Mouse (Mus musculus): ENCODE data around the gene Ube2q2. TPM values are rescaled to one million over a fixed set of nuclear protein-coding genes. Genes with fewer than 3 reads are reported as not detected.
A peak's percentile ranks its signal among the peaks of the same experiment; 100 is the strongest.
"Not testable (repeated sequence)": the region's sequence is repeated elsewhere in the genome, so short reads cannot be mapped to it uniquely, and the experiment has no call there.

Ube2q2 gene
- 37.3 and 37.8 TPM in 2 replicates for polyA plus RNA-seq (2016; fragmentation: Nextera tagmentation; extraction: Ambion mirVana)

DNA sequence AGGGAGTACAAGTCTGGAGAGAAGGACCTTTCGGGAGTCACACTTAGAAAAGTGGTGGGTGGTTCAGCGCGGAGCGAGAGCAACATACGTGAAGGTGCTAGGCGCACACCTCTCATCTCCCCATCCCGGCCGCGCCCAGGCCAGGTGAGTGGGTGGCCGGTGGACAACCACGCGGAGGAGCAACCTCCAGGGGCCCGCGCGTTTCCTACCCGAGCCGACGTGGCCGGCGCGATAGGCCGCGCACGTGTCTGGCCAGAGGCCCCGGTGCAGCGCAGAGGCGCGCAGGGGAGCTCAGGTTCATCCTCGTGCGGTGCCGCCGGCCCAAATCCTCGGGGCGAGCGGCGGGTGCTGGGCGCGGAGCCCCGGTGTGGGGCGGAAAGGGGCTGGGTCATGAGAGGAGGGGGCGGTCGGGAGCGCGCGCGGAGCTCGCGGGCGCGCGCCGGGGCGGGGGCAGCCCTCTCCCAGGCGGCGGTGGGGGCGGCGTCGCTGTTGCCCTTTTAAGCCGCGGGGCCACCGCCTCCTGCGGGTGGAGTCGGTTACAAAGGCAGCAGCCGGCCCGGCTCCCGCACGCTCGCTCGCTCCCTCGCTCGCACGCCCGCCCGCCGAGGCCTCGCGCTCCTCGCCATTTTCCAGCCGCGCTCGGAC is at the start of gene Ube2q2:
Ube2q2 (plus strand) TSS at position 1 of the 645 bp plus-strand sequence.
- Histone ChIP-seq H3K4me3 (peak within 1 kb of the TSS; percentile 86), H3K4me2 (peak within 1 kb of the TSS; percentile 83), H3K36me3 (no peaks in the 10 kb centered on the region; the same call in 1 of the 2 replicates), H3K27me3 (replicated peaks) (no peaks in the 10 kb centered on the region), H3K4me1 (replicated peaks) (peaks cover 20% of the 10 kb centered on the region), H3K9ac (peak within 1 kb of the TSS; percentile 91), H3K27ac (ENCODE audit: poor library complexity, severe bottlenecking) (peak within 1 kb of the TSS; percentile 80), H3K9me3 (replicated peaks) (no peaks in the 10 kb centered on the region)
- WGBS, result under 1% methylated on average over 71 of the region's 81 CpGs
- peak; percentile 87 for ATAC-seq (ENCODE audit: insufficient number of reproducible peaks, low FRiP score)

DNA sequence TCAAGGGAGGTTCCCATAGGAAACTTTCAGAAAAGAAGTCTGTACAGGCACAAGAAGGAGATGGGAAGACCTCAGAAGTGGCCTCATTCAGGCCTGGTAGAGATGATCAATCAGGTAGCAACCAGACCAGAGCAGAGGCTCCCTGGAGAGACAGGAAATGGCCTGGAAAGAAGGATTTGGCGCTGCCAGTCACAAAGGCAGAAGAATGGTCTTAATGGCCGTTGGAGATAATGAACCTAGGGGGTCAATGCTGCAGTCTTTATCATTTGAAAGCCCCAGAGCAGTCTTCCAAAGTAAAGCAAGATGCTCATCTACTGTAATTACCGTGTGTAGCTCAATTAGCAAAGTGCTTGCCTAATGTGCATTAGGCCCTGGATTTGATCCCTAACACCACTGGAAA is 47.5 kb upstream of the Ube2q2 start:
- H3K9me3 ChIP-seq (replicated peaks), result no peaks in the 10 kb centered on the region
- no peak overlapping the region for H3K4me3 ChIP-seq
- 0 out of 2 replicates have a peak, but pooled peaks cover 3% of the 10 kb centered on the region for H3K4me1 ChIP-seq (replicated peaks)
- no peak overlapping the region for H3K9ac ChIP-seq
- no peak overlapping the region for H3K27ac ChIP-seq (ENCODE audit: poor library complexity, severe bottlenecking)
- 31% methylated on average over 3 of the region's 3 CpGs for WGBS
- H3K36me3 ChIP-seq, result no peaks in the 10 kb centered on the region
- ATAC-seq (ENCODE audit: insufficient number of reproducible peaks, low FRiP score), result no peak
- no peaks in the 10 kb centered on the region for H3K27me3 ChIP-seq (replicated peaks)
- H3K4me2 ChIP-seq, result no peak overlapping the region

DNA sequence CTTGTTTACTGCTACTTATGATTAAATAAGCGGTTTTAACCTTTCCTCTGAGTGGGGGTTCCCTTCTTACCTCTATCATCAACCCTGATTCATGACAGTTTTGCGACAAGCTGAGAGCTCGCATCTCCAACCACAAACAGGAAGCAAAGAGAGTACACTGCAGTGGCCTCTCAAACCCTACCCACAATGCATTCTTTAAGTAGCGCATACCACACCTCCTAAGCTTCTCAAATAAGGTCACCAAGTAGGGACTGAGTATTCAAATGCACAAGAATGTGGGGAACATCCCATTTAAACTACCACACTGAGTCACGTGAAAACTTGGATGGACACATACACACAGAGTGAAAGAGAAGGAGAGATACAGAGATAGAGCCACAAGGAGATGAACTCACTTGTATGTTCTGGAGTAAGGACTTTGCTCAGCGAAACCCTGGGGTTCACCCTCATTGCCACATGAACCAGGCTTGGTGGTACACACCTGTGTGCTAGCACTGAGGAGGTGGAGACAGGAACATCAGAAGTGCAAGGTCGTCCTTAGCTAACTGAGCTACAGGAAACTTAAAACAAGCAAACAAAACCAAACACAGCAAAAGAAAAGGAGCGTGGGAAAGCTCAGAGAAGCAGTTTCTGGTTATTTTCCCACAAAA is 46.3 kb upstream of the Ube2q2 start:
- 80% methylated on average over 8 of the region's 8 CpGs for WGBS
- Histone ChIP-seq H3K4me3 (no peak overlapping the region), H3K4me2 (no peak overlapping the region), H3K9ac (no peak overlapping the region), H3K36me3 (no peaks in the 10 kb centered on the region), H3K27me3 (replicated peaks) (no peaks in the 10 kb centered on the region), H3K9me3 (replicated peaks) (no peaks in the 10 kb centered on the region), H3K27ac (ENCODE audit: poor library complexity, severe bottlenecking) (no peak overlapping the region), H3K4me1 (replicated peaks) (no peaks in the 10 kb centered on the region)
- ATAC-seq (ENCODE audit: insufficient number of reproducible peaks, low FRiP score), result no peak

DNA sequence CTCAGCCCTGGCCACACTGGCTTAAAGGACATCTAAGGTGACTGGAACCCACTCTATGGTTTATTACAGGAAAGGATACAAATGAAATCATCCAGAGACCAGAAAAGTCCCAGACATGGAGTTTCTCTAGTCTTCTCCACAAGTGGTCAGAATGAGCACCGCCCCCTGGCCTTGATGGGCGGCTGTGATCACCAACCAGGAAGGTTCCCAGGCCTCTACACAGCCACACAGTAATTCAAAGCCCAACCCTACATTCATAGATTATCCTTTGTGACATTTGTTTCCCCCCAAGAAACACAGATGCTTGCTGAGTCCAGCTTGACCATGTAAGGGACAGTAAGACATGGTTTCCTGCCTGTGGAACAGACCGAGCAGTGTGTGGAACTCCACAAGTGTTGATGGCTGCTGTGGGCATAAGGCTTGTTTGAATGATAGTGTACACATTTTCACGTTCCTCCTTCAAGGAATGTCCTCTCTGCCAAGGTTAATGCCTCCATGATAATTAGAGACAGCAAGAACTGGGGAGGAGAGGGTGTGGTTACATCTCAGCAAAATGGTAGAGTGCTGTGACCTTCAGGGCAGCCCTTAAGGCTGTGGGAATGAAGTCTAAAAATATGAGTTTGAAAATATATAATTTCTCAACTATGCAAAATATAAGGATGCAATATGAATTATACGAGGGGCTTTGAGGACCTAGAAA is 45.6 kb upstream of the Ube2q2 start:
- Histone ChIP-seq H3K27me3 (replicated peaks) (no peaks in the 10 kb centered on the region), H3K4me3 (no peak overlapping the region), H3K36me3 (no peaks in the 10 kb centered on the region), H3K4me2 (no peak overlapping the region), H3K4me1 (replicated peaks) (no peaks in the 10 kb centered on the region), H3K27ac (ENCODE audit: poor library complexity, severe bottlenecking) (no peak overlapping the region), H3K9ac (no peak overlapping the region), H3K9me3 (replicated peaks) (no peaks in the 10 kb centered on the region)
- no peak for ATAC-seq (ENCODE audit: insufficient number of reproducible peaks, low FRiP score)
- WGBS, result 87% methylated on average over 5 of the region's 5 CpGs

DNA sequence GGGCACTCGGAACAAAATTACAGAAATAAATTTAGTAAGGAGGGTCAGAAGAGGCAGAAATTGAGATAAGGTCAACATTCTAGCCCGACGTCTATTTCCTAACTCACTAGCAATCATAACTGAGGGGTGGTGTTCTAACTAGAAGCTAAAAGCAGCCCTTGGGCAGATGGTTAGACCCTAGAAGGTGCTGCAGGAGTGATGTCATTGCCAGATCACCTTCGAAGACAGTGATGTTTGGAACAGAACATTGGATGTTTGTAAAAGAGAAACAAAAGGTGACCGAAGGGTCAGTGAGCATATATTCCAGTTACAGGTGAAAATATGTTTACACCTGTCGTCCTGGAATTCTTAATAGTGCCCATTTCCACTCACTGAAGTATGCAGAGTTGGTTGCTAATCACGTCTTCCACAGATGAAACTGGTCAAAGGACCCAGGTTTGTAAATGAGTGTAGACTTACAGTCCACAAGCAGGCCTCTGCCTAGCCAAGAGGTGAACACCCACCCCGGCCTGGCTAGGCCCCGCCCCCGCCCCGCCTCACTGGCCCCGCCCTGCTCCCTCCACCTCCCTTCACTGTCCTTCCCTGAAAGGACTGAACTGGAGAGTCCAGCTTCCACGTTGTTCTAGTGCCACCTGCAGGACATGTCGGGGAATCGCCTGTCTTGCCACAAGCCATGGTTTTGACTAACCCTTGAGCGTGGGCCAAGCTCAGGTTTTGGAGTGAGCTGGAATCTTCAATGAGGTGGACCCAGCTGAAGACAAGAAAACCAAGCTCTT is 38.4 kb upstream of the Ube2q2 start:
- no peaks in the 10 kb centered on the region for H3K9me3 ChIP-seq (replicated peaks)
- H3K4me3 ChIP-seq, result no peak overlapping the region
- H3K27ac ChIP-seq (ENCODE audit: poor library complexity, severe bottlenecking), result no peak overlapping the region
- peak; percentile 82 for ATAC-seq (ENCODE audit: insufficient number of reproducible peaks, low FRiP score)
- WGBS, result 30% methylated on average over 16 of the region's 16 CpGs
- H3K36me3 ChIP-seq, result no peaks in the 10 kb centered on the region
- H3K27me3 ChIP-seq (replicated peaks), result 0 out of 2 replicates have a peak, but pooled peaks cover 3% of the 10 kb centered on the region
- no peak overlapping the region for H3K4me2 ChIP-seq
- H3K4me1 ChIP-seq (replicated peaks), result 0 out of 2 replicates have a peak, but pooled peaks cover 3% of the 10 kb centered on the region
- H3K9ac ChIP-seq, result no peak overlapping the region

DNA sequence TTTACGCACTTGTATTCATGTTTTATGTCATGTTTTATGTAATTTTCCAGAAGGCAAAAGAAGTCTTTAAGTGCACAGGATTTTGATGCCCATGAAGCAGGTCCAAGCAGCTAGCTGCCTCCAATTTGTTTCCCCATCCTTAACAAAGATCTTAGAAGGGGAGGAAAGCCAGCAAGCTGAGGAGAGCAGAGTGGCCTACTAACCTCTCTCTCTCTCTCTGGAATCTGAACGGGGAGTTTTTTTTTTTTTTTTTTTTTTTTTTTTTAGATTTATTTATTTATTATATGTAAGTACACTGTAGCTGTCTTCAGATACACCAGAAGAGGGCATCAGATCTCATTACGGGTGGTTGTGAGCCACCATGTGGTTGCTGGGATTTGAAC is 37.8 kb upstream of the Ube2q2 start:
- H3K4me2 ChIP-seq; H3K9ac ChIP-seq; H3K36me3 ChIP-seq; ATAC-seq (ENCODE audit: insufficient number of reproducible peaks, low FRiP score); H3K4me3 ChIP-seq; H3K4me1 ChIP-seq (replicated peaks); H3K27me3 ChIP-seq (replicated peaks); H3K9me3 ChIP-seq (replicated peaks); H3K27ac ChIP-seq (ENCODE audit: poor library complexity, severe bottlenecking): not testable (repeated sequence)
- 15% methylated on average over 3 of the region's 3 CpGs for WGBS

DNA sequence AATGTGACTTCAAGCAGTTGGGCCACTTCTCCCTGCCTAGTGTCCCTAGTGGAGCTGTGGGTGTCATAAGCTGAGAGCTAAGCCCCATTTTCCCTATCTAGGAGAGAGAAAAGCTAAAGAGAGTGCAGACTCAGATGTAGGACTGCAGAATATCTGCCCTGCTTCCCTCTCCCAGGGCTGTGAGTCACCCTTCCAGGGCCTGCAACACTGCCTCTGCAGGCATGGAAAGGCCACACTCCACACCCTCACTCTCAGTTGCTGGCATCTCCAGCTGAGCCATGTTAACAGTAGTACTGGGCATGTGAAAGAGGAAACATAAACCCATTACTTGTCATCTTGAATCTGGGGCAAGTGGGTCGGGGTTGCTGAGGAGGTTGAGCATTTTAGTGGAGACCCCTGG is 33.9 kb upstream of the Ube2q2 start:
- Histone ChIP-seq H3K27me3 (replicated peaks) (0 out of 2 replicates have a peak, but pooled peaks cover under 1% of the 10 kb centered on the region), H3K4me1 (replicated peaks) (peaks cover 7% of the 10 kb centered on the region; the same call in 1 of the 2 replicates), H3K36me3 (no peaks in the 10 kb centered on the region), H3K27ac (ENCODE audit: poor library complexity, severe bottlenecking) (no peak overlapping the region), H3K4me2 (no peak overlapping the region), H3K4me3 (no peak overlapping the region), H3K9ac (0 out of 2 replicates have a peak overlapping the region, but pooled peaks have one; percentile 32), H3K9me3 (replicated peaks) (no peaks in the 10 kb centered on the region)
- ATAC-seq (ENCODE audit: insufficient number of reproducible peaks, low FRiP score), result no peak
- WGBS, result 88% methylated on average over 1 of the region's 1 CpGs

DNA sequence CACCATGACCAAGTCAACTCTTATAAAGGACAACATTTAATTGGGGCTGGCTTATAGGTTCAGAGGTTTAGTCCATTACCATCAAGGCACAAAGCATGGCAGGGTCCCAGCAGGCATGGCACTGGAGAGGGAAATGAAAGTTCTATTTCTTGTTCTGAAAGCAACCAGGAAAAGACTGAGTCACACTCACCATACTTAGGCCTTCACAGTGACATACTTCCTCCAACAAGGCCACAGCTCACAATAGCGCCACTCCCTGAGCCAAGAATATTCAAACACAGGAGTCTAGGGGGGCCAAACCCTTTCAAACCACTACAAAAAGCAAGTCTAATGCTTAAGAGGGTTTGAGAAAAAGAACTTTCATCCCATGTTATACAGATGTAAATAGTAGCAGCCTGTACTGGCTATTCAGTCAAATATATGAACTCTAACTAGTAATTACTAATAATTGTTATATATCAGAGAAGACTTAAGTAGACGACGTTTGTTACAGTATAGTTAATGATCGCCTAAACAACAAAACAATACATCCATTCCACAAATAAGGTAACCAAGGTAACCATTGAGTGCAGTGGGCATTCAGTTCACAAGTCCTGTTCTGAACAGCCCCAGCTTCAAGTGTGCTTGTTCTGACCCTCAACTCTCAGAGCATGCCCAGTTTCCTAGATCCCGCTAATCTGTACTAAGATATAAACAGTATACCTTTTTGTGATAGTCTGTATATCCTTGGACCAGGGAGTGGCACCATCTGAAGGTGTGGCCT is 31.2 kb upstream of the Ube2q2 start:
- Histone ChIP-seq H3K27ac (ENCODE audit: poor library complexity, severe bottlenecking) (no peak overlapping the region), H3K9ac (no peak overlapping the region), H3K4me1 (replicated peaks) (peaks cover 7% of the 10 kb centered on the region; the same call in 1 of the 2 replicates), H3K36me3 (no peaks in the 10 kb centered on the region), H3K27me3 (replicated peaks) (no peaks in the 10 kb centered on the region), H3K9me3 (replicated peaks) (no peaks in the 10 kb centered on the region), H3K4me2 (no peak overlapping the region), H3K4me3 (no peak overlapping the region)
- ATAC-seq (ENCODE audit: insufficient number of reproducible peaks, low FRiP score), result no peak
- 84% methylated on average over 5 of the region's 5 CpGs for WGBS

DNA sequence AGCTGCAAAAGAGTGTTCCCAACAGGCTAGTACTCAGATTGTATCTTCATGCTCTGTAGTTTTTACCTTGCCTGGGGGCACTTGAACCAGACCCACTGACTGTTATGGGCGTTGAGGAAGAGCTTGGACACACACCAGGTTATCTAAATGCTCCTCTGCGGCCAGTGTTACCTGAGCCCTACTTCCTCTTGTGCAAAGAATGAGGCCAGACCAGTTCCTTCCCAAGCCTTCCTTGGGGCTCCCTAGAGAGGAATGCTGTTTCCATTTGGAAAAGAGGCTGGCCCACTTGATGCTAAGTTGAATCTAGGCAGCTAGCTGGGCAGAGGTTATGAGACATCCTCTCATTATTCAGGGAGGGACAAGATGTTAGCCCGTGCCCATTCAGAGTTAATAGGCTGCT is 26.1 kb upstream of the Ube2q2 start:
- H3K36me3 ChIP-seq, result no peaks in the 10 kb centered on the region
- H3K4me2 ChIP-seq, result no peak overlapping the region
- no peaks in the 10 kb centered on the region for H3K4me1 ChIP-seq (replicated peaks)
- H3K4me3 ChIP-seq, result no peak overlapping the region
- H3K27ac ChIP-seq (ENCODE audit: poor library complexity, severe bottlenecking), result no peak overlapping the region
- WGBS, result 59% methylated on average over 3 of the region's 3 CpGs
- H3K9ac ChIP-seq, result no peak overlapping the region
- no peaks in the 10 kb centered on the region for H3K9me3 ChIP-seq (replicated peaks)
- no peaks in the 10 kb centered on the region for H3K27me3 ChIP-seq (replicated peaks)
- no peak for ATAC-seq (ENCODE audit: insufficient number of reproducible peaks, low FRiP score)

DNA sequence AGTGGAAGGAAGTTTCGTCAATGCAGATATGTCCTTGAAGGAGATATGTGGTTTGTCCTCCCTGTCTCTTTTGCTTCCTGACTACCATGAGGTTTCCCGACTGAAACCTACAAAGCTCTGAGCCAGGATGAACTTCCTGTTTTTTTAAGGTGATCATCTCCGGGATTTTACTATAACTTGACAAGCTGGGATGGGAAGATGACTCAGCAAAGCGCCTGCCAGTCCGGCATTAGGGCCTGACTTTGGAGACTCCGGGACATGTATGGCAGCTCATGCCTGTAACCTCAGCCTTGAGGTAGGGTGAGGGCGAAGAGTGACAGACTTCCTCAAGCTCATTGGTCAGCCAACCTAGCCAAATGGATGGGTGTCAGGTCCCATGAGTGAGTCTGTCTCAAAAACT is 22.9 kb upstream of the Ube2q2 start:
- no peak overlapping the region for H3K4me3 ChIP-seq
- H3K36me3 ChIP-seq, result no peaks in the 10 kb centered on the region
- 74% methylated on average over 7 of the region's 7 CpGs for WGBS
- no peaks in the 10 kb centered on the region for H3K9me3 ChIP-seq (replicated peaks)
- ATAC-seq (ENCODE audit: insufficient number of reproducible peaks, low FRiP score), result no peak
- no peak overlapping the region for H3K27ac ChIP-seq (ENCODE audit: poor library complexity, severe bottlenecking)
- no peak overlapping the region for H3K4me2 ChIP-seq
- no peaks in the 10 kb centered on the region for H3K27me3 ChIP-seq (replicated peaks)
- no peaks in the 10 kb centered on the region for H3K4me1 ChIP-seq (replicated peaks)
- H3K9ac ChIP-seq, result no peak overlapping the region

All from heart, embryonic 12.5 days (tissue).